Mouse (Mus musculus) neural tube, embryonic 15.5 days (tissue): ENCODE results near the gene Stambpl1. TPM values are rescaled to one million over a fixed set of nuclear protein-coding genes. Genes with fewer than 3 reads are reported as not detected.

Experiments
- ATAC-seq: fragments of 200-750 bp; cut with Nextera tagmentation; 2 replicates; pipeline ENCODE4 v1.8.0; 2017; ENCODE audit warnings: mild to moderate bottlenecking, moderate TSS enrichment, moderate library complexity; ENCODE audit not compliant: low FRiP score
- H3K27ac ChIP-seq: fragments of 300-500 bp; sonication (generic); replicated peaks from 2 replicates; pipeline ENCODE4 v1.5.1; 2015; ENCODE audit warnings: mild to moderate bottlenecking, inconsistent platforms
- H3K27me3 ChIP-seq: fragments of 300-500 bp; sonication (generic); replicated peaks from 2 replicates; pipeline ENCODE4 v1.6.1; 2015; ENCODE audit warnings: inconsistent platforms
- H3K36me3 ChIP-seq: fragments of 300-500 bp; sonication (generic); 2 replicates; pipeline ENCODE4 v1.6.1; 2015; ENCODE audit warnings: inconsistent platforms
- H3K4me1 ChIP-seq: fragments of 300-500 bp; sonication (generic); 2 replicates; pipeline ENCODE4 v1.6.1; 2015; ENCODE audit warnings: inconsistent platforms
- H3K4me2 ChIP-seq: fragments of 300-500 bp; sonication (generic); 2 replicates; pipeline ENCODE4 v1.6.1; 2015; ENCODE audit warnings: inconsistent platforms, mild to moderate bottlenecking, moderate library complexity
- H3K4me3 ChIP-seq: fragments of 300-500 bp; sonication (generic); replicated peaks from 2 replicates; pipeline ENCODE4 v1.5.1; 2015; ENCODE audit warnings: mild to moderate bottlenecking, inconsistent platforms
- H3K9ac ChIP-seq: fragments of 300-500 bp; sonication (generic); replicated peaks from 2 replicates; pipeline ENCODE4 v1.6.1; 2015; ENCODE audit warnings: mild to moderate bottlenecking, inconsistent platforms
- H3K9me3 ChIP-seq: fragments of 300-500 bp; sonication (generic); replicated peaks from 2 replicates; pipeline ENCODE4 v1.6.1; 2016; ENCODE audit warnings: inconsistent platforms
- WGBS: fragments of 180-500 bp; shearing (Covaris S2); methylation state at CpG from one replicate; pipeline ENCODE4 v1.1.7; 2015; ENCODE audit warnings: mixed read lengths; 5-methylcytosine and 5-hydroxymethylcytosine counted together
- polyA plus RNA-seq: library from polyadenylated mRNA; unstranded; fragments of >200 nt; fragmentation: Nextera tagmentation; extraction: Ambion mirVana; gene quantifications from 2 replicates; pipeline ENCODE4 v1.2.1, GENCODE M21; 2015

The Stambpl1 gene
- polyA plus RNA-seq, 1 experiment from 2014 or later = 25.8 TPM

GRCm38 (mm10) chr19:34219260-34219968, 27.4 kb downstream of the Stambpl1 start:
- Histone ChIP-seq H3K4me1 (no peaks in the 10 kb centered on the region), H3K27me3 (no peaks in the 10 kb centered on the region), H3K9ac (no peak overlapping the region), H3K4me2 (no peak overlapping the region), H3K9me3 (no peaks in the 10 kb centered on the region), H3K36me3 (0 out of 2 replicates have a peak, but pooled peaks cover 3% of the 10 kb centered on the region), H3K27ac (no peak overlapping the region), H3K4me3 (no peak overlapping the region)
- WGBS = 87% methylated on average over 5 of the region's 5 CpGs
- no peak for ATAC-seq

- no peak for ATAC-seq
Observed at GRCm38 (mm10) chr19:34220732-34221380, 28.8 kb downstream of the Stambpl1 start.

DNA sequence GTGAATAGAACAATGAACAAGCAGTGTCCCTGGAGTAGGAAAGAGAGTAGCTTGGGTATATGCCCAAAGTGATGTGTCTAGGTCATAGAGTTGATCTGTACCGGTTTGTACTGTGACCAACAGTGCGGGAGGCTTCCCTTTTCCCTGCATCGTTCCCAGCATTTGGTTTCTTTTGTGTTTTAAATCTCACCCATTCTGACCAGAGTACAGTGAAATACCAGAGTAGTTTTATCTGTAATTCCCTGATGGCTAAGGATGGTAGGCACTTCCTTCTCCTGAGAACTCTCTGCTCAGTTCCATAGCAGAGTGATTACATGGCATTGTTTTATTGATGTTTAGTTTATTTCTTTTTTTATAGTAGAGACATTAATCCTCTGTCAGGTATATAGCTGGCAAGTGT, 30.8 kb downstream of the Stambpl1 start:
- Histone ChIP-seq H3K27me3 (no peaks in the 10 kb centered on the region), H3K9ac (no peak overlapping the region), H3K27ac (no peak overlapping the region), H3K4me2 (no peak overlapping the region), H3K9me3 (no peaks in the 10 kb centered on the region), H3K36me3 (0 out of 2 replicates have a peak, but pooled peaks cover 3% of the 10 kb centered on the region), H3K4me1 (no peaks in the 10 kb centered on the region), H3K4me3 (no peak overlapping the region)
- no peak for ATAC-seq
- 88% methylated on average over 3 of the region's 3 CpGs for WGBS

More at GRCm38 (mm10) chr19:34220732-34221380, 28.8 kb downstream of the Stambpl1 start:
- Histone ChIP-seq H3K27ac (no peak overlapping the region), H3K4me1 (no peaks in the 10 kb centered on the region), H3K4me3 (no peak overlapping the region), H3K27me3 (no peaks in the 10 kb centered on the region), H3K9me3 (no peaks in the 10 kb centered on the region), H3K36me3 (0 out of 2 replicates have a peak, but pooled peaks cover 3% of the 10 kb centered on the region), H3K9ac (no peak overlapping the region), H3K4me2 (no peak overlapping the region)
- 74% methylated on average over 3 of the region's 3 CpGs for WGBS

GRCm38 (mm10) chr19:34231596-34231995, 39.6 kb downstream of the Stambpl1 start:
- no peak overlapping the region for H3K27ac ChIP-seq
- no peaks in the 10 kb centered on the region for H3K4me1 ChIP-seq
- H3K36me3 ChIP-seq = peaks cover 3% of the 10 kb centered on the region; the same call in 1 of the 2 replicates
- H3K9me3 ChIP-seq = no peaks in the 10 kb centered on the region
- H3K4me3 ChIP-seq = no peak overlapping the region
- H3K9ac ChIP-seq = no peak overlapping the region
- ATAC-seq = no peak
- H3K27me3 ChIP-seq = no peaks in the 10 kb centered on the region
- H3K4me2 ChIP-seq = no peak overlapping the region
- WGBS = 56% methylated on average over 7 of the region's 7 CpGs

- Histone ChIP-seq H3K4me2 (no peak overlapping the region), H3K9me3 (no peaks in the 10 kb centered on the region), H3K4me1 (no peaks in the 10 kb centered on the region), H3K27ac (no peak overlapping the region), H3K4me3 (no peak overlapping the region), H3K36me3 (peaks cover 9% of the 10 kb centered on the region; the same call in 1 of the 2 replicates), H3K9ac (no peak overlapping the region), H3K27me3 (no peaks in the 10 kb centered on the region)
- 54% methylated on average over 5 of the region's 5 CpGs for WGBS
- no peak for ATAC-seq
Observed at GRCm38 (mm10) chr19:34232326-34232725, 40.3 kb downstream of the Stambpl1 start.

DNA sequence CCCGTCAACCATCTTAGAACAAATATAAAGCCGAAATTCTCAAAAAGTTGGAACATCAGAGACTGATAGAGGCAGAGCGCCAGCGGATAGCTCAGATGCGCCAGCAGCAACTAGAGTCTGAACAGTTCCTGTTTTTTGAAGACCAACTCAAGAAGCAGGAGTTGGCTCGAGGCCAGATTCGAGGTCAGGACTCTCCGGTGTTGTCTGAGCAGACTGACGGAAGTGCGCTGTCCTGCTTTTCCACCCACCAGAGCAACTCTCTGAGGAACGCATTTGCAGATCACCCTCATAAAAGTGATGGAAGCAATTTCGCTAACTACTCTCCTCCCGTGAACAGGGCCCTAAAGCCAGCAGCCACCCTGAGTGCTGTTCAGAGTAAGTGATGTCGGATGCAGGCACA, 41.9 kb downstream of the Stambpl1 start:
- 66% methylated on average over 14 of the region's 14 CpGs for WGBS
- Histone ChIP-seq H3K27ac (no peak overlapping the region), H3K9me3 (no peaks in the 10 kb centered on the region), H3K27me3 (no peaks in the 10 kb centered on the region), H3K36me3 (peaks cover 18% of the 10 kb centered on the region), H3K4me3 (no peak overlapping the region), H3K9ac (no peak overlapping the region), H3K4me1 (no peaks in the 10 kb centered on the region), H3K4me2 (no peak overlapping the region)
- ATAC-seq = no peak

GRCm38 (mm10) chr19:34236049-34236448, 44.0 kb downstream of the Stambpl1 start:
- 94% methylated on average over 3 of the region's 3 CpGs for WGBS
- H3K9me3 ChIP-seq = no peaks in the 10 kb centered on the region
- H3K36me3 ChIP-seq = peaks cover 26% of the 10 kb centered on the region
- no peaks in the 10 kb centered on the region for H3K27me3 ChIP-seq
- no peak overlapping the region for H3K27ac ChIP-seq
- no peak overlapping the region for H3K4me3 ChIP-seq
- H3K4me2 ChIP-seq = no peak overlapping the region
- ATAC-seq = no peak
- H3K9ac ChIP-seq = no peak overlapping the region
- H3K4me1 ChIP-seq = no peaks in the 10 kb centered on the region

DNA sequence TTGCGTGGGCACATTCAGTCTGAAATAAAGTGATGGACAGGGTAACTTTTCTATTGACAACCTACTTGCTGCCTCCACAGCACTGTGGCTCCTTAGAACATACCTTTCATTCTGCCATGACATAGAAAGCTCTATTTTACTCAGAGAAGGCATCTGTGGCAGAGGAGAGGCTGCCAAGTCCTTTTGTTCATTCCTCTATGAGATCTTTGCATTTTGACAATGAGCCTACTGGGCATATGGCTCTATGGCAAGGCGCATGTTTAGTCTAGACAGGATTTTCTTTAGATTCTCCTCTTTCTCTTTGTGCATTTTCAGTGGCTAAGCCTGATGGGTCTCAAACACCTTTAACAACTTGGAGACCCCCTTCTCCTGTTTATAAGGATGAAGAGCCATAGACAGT, 45.7 kb downstream of the Stambpl1 start:
- WGBS = 96% methylated on average over 2 of the region's 2 CpGs
- no peak overlapping the region for H3K4me3 ChIP-seq
- no peaks in the 10 kb centered on the region for H3K27me3 ChIP-seq
- no peaks in the 10 kb centered on the region for H3K9me3 ChIP-seq
- H3K4me2 ChIP-seq = no peak overlapping the region
- ATAC-seq = no peak
- no peak overlapping the region for H3K9ac ChIP-seq
- peaks cover 26% of the 10 kb centered on the region for H3K36me3 ChIP-seq
- no peaks in the 10 kb centered on the region for H3K4me1 ChIP-seq
- H3K27ac ChIP-seq = no peak overlapping the region

DNA sequence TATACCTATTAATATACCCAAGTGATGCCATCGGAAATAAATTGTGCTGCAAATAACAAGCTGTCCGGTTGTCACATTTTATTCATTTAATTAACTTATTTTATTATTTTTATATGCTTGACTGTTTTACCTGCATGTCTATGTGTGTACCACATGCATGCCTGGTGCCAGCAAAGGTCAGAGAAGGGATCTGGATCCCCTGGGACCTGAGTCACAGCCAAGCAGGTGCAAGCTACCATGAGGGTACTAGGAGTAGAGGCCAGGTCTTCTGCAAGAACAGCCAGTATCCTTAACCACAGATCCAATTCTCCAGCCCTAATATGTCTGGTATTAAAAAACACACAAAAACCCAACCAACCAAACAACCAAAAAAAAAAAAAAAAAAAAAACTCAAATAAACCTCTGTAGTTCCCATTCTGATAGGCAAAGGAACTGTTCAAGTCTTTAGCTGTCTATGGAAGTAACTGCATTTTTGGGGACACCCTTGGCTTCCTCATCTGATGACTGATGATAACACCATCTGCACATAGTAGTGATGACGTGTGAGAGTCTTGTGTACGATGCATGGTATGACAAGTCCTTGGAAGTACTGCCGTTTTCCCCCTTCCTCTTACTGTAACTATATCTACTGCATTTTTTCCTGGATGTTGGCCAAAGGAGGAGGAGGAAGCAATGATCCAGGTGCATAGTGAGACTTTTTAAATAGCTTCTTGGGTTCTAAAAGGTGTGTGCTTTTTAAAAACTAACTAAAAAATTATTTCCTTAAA, 48.4 kb downstream of the Stambpl1 start:
- WGBS = 92% methylated on average over 5 of the region's 5 CpGs
- no peak for ATAC-seq
- H3K4me2 ChIP-seq = no peak overlapping the region
- H3K4me3 ChIP-seq = no peak overlapping the region
- H3K9me3 ChIP-seq = no peaks in the 10 kb centered on the region
- no peaks in the 10 kb centered on the region for H3K27me3 ChIP-seq
- no peak overlapping the region for H3K27ac ChIP-seq
- H3K4me1 ChIP-seq = no peaks in the 10 kb centered on the region
- peaks cover 26% of the 10 kb centered on the region for H3K36me3 ChIP-seq
- H3K9ac ChIP-seq = no peak overlapping the region

- Histone ChIP-seq H3K4me1 (no peaks in the 10 kb centered on the region), H3K4me2 (no peak overlapping the region), H3K27me3 (no peaks in the 10 kb centered on the region), H3K9ac (no peak overlapping the region), H3K36me3 (peaks cover 23% of the 10 kb centered on the region), H3K4me3 (no peak overlapping the region), H3K9me3 (no peaks in the 10 kb centered on the region), H3K27ac (no peak overlapping the region)
- WGBS = 72% methylated on average over 15 of the region's 15 CpGs
- peak; percentile 45; the same call in 1 of the 2 replicates for ATAC-seq
Observed at GRCm38 (mm10) chr19:34241247-34241915, 49.4 kb downstream of the Stambpl1 start.

GRCm38 (mm10) chr19:34242925-34243324, 50.9 kb downstream of the Stambpl1 start:
- Histone ChIP-seq H3K27ac (no peak overlapping the region), H3K4me3 (no peak overlapping the region), H3K9me3 (no peaks in the 10 kb centered on the region), H3K9ac (no peak overlapping the region), H3K27me3 (no peaks in the 10 kb centered on the region), H3K4me1 (no peaks in the 10 kb centered on the region), H3K4me2 (no peak overlapping the region), H3K36me3 (peaks cover 14% of the 10 kb centered on the region)
- ATAC-seq = no peak
